In genomic region chr7:3389444-3390412, GRCm38 (mm10) we compare ENCODE assay signal across 9 mouse cellular contexts. TPM values are rescaled to one million over a fixed set of nuclear protein-coding genes. Genes with fewer than 3 reads are reported as not detected.
DNase-seq lines count a peak whose midpoint lies in the region; ATAC-seq lines count a peak whose summit lies in the region.
"Had no signal": no experiment of that assay in that cellular context is flagged by ENCODE, and none has a peak within 500 bp of the region (broad histone marks: within the 10 kb centered on the region; RNA-seq: fewer than 3 reads in every experiment).

No protein-coding gene starts in this region.

- H3K4me1 ChIP-seq in embryonic facial prominence, embryonic 12.5 days: peaks cover 20% of the 10 kb centered on the region; the same call in 1 of the 2 replicates

- DNase-seq in 416B (ENCODE audit: low read depth): peak; percentile 75
- peak; percentile 63 to 68 for DNase-seq in adrenal gland, adult 18-20 months (ENCODE audit: low spot score in 2 of 2)
- DNase-seq in heart, postnatal 36 days: peak; percentile 41 to 54
- DNase-seq in kidney, postnatal 4 days: peak; percentile 80 to 83
- peak; percentile 59 for DNase-seq in lung, postnatal 10 days
- peak; percentile 82 for DNase-seq in right cerebral cortex, postnatal 25 days

- no peak for ATAC-seq in embryonic facial prominence, embryonic 12.5 days (ENCODE audit: insufficient number of reproducible peaks, insufficient read depth, low FRiP score, low TSS enrichment)
- no peak for ATAC-seq in erythroblast, adult 5-6 weeks (replicated peaks; ENCODE audit: low FRiP score, poor library complexity, severe bottlenecking)

- no peaks in the 10 kb centered on the region for H3K27me3 ChIP-seq in embryonic facial prominence, embryonic 12.5 days

- H3K36me3 ChIP-seq in embryonic facial prominence, embryonic 12.5 days: peaks cover 8% of the 10 kb centered on the region

- H3K9me3 ChIP-seq in embryonic facial prominence, embryonic 12.5 days: no peaks in the 10 kb centered on the region

- H3K9ac ChIP-seq in embryonic facial prominence, embryonic 12.5 days: no peak overlapping the region

- peak overlapping the region; percentile 73 for H3K27ac ChIP-seq in embryonic facial prominence, embryonic 12.5 days
- H3K27ac ChIP-seq: macrophage had no signal

- H3K4me2 ChIP-seq in embryonic facial prominence, embryonic 12.5 days (replicated peaks): peak overlapping the region; percentile 68

- peak overlapping the region; percentile 41 for H3K4me3 ChIP-seq in embryonic facial prominence, embryonic 12.5 days

- 3% methylated on average over 16 of the region's 17 CpGs for WGBS in embryonic facial prominence, embryonic 12.5 days

- intact Hi-C loops in heart, postnatal 36 days (cut with DNase I): no loop called here

RNA-seq across cellular contexts. Expression of gene Cacng8, which starts 0.8 kb away (rescaled TPM):
- 1 to 10 TPM; 1.7 to 3.5 TPM for total RNA-seq in adrenal gland, adult 18-20 months (2021)
- polyA plus RNA-seq in embryonic facial prominence, embryonic 12.5 days (2016; fragmentation: Nextera tagmentation; extraction: Ambion mirVana): 7.3 and 7.5 TPM in 2 replicates
- total RNA-seq in heart, postnatal 36 days (2021): not detected
- not detected in 2 replicates for total RNA-seq in erythroblast, adult 5-6 weeks (2015; ENCODE audit: low replicate concordance)
- total RNA-seq in erythroblast, adult 5-6 weeks (2017; ENCODE audit: low replicate concordance): not detected in 2 replicates
- polyA plus RNA-seq: macrophage had no signal

RNA-seq across cellular contexts. Expression of gene Cacng6, which starts 34.3 kb away (rescaled TPM):
- total RNA-seq in adrenal gland, adult 18-20 months (2021): not detected
- 1.7 and 2.2 TPM in 2 replicates for polyA plus RNA-seq in embryonic facial prominence, embryonic 12.5 days (2016; fragmentation: Nextera tagmentation; extraction: Ambion mirVana)
- 1 to 10 TPM; 1.3 to 1.9 TPM for total RNA-seq in heart, postnatal 36 days (2021)
- not detected in 2 replicates for total RNA-seq in erythroblast, adult 5-6 weeks (2015; ENCODE audit: low replicate concordance)
- total RNA-seq in erythroblast, adult 5-6 weeks (2017; ENCODE audit: low replicate concordance): not detected in 2 replicates
- polyA plus RNA-seq: macrophage had no signal

RNA-seq across cellular contexts. Expression of gene Cacng7, which starts 57.0 kb away (rescaled TPM):
- total RNA-seq in adrenal gland, adult 18-20 months (2021): 10 to 100 TPM in 1 of 2 experiments, 1 to 10 TPM in 1; 8.9 to 16.6 TPM
- polyA plus RNA-seq in embryonic facial prominence, embryonic 12.5 days (2016; fragmentation: Nextera tagmentation; extraction: Ambion mirVana): 3.7 TPM in 2 replicates
- total RNA-seq in heart, postnatal 36 days (2021): 1 to 10 TPM; 3.7 to 4.7 TPM
- not detected in 2 replicates for total RNA-seq in erythroblast, adult 5-6 weeks (2015; ENCODE audit: low replicate concordance)
- total RNA-seq in erythroblast, adult 5-6 weeks (2017; ENCODE audit: low replicate concordance): 0.26 TPM in 1 of 2 replicates, not detected in the other
- polyA plus RNA-seq: macrophage had no signal
